ENCODE assay signal across 21 mouse cellular contexts in the genomic region with DNA sequence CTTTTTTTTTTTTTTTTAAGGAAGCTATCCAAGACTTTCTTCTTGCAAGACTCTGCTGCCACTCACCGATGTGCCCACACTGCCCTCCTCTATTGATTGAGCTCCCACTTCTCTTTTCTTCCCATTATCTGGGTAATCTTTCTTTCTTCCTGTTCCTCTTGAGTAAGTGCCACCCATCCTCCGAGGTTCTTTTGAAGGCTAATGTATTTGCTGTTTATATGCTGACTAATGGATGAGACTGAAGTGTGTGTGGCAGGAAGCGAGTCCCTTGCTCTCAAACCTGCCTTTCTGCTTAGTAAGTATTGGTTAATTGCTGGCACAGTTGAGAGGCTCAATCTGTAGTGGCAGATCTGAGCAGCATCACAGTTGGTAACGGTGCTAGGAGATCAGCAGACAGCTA.
A peak's percentile ranks its signal among the peaks of the same experiment; 100 is the strongest.
DNase-seq lines count a peak whose midpoint lies in the region; ATAC-seq and TF ChIP-seq lines count a peak whose summit lies in the region.
"Had no signal": no experiment of that assay in that cellular context is flagged by ENCODE, and none has a peak within 500 bp of the region (broad histone marks: within the 10 kb centered on the region; RNA-seq: fewer than 3 reads in every experiment).

No protein-coding gene starts in this region.

- TF ChIP-seq POLR2A in brain, embryonic 14.5 days (IDR thresholded peaks at IDR 0.05; ENCODE audit: borderline replicate concordance, extremely low read depth, insufficient read depth, insufficient read length, poor library complexity, severe bottlenecking) = no peak

- peaks cover 42% of the 10 kb centered on the region for H3K4me1 ChIP-seq in megakaryocyte, embryonic 14.5 days
- peaks cover 25% of the 10 kb centered on the region for H3K4me1 ChIP-seq in hindbrain, embryonic 13.5 days (replicated peaks)
- H3K4me1 ChIP-seq: liver, embryonic 15.5 days had no signal

- 64% methylated on average over 4 of the region's 4 CpGs for whole genome bisulfite sequencing in hindbrain, embryonic 13.5 days

- no peak overlapping the region for H3K9ac ChIP-seq in hindbrain, embryonic 13.5 days
- H3K9ac ChIP-seq: forebrain, postnatal 0 days; liver, embryonic 15.5 days; neural tube, embryonic 12.5 days had no signal

- peak overlapping the region; percentile 48 for H3K4me3 ChIP-seq in megakaryocyte, embryonic 14.5 days (replicated peaks)
- no peak overlapping the region for H3K4me3 ChIP-seq in hindbrain, embryonic 13.5 days
- H3K4me3 ChIP-seq: erythroblast, embryonic 14.5 days; gastrocnemius, adult 2 months; liver, embryonic 15.5 days; neural tube, embryonic 12.5 days had no signal

- H3K36me3 ChIP-seq in megakaryocyte, embryonic 14.5 days (replicated peaks; ENCODE audit: low read length) = no peaks in the 10 kb centered on the region
- no peaks in the 10 kb centered on the region for H3K36me3 ChIP-seq in hindbrain, embryonic 13.5 days
- H3K36me3 ChIP-seq: liver, embryonic 15.5 days; neural tube, embryonic 12.5 days had no signal

- no peaks in the 10 kb centered on the region for H3K9me3 ChIP-seq in megakaryocyte, embryonic 14.5 days
- H3K9me3 ChIP-seq in hindbrain, embryonic 13.5 days = no peaks in the 10 kb centered on the region
- H3K9me3 ChIP-seq: liver, embryonic 15.5 days; neural tube, embryonic 12.5 days had no signal

- H3K27me3 ChIP-seq in megakaryocyte, embryonic 14.5 days (replicated peaks) = peaks cover 11% of the 10 kb centered on the region
- H3K27me3 ChIP-seq in hindbrain, embryonic 13.5 days = no peaks in the 10 kb centered on the region; the same call in 1 of the 2 replicates
- H3K27me3 ChIP-seq: neural tube, embryonic 12.5 days had no signal

- H3K4me2 ChIP-seq in hindbrain, embryonic 13.5 days = no peak overlapping the region
- H3K4me2 ChIP-seq: heart, embryonic 11.5 days; liver, embryonic 15.5 days; neural tube, embryonic 12.5 days had no signal

- ATAC-seq in CD4-positive, CD25-positive, alpha-beta regulatory T cell, adult 4 months = peak; percentile 73
- no peak for ATAC-seq in hindbrain, embryonic 13.5 days (ENCODE audit: low FRiP score)
- ATAC-seq: forebrain, postnatal 0 days had no signal

- TF ChIP-seq CTCF in brain, embryonic 14.5 days (IDR thresholded peaks at IDR 0.05; ENCODE audit: borderline replicate concordance, extremely low read depth, insufficient read depth, insufficient read length) = no peak

- no peak overlapping the region for H3K27ac ChIP-seq in hindbrain, embryonic 13.5 days
- H3K27ac ChIP-seq: gastrocnemius, adult 2 months; liver, embryonic 15.5 days; macrophage; neural tube, embryonic 12.5 days; stomach, postnatal 0 days had no signal

- peak; percentile 49 for DNase-seq in CD4-positive helper T cell, adult 2 months (ENCODE audit: low read depth, low spot score)
- DNase-seq in brain, embryonic 14.5 days (ENCODE audit: low read depth) = peak; percentile 57
- DNase-seq in embryo, embryonic 10 days (ENCODE audit: low spot score) = no peak
- DNase-seq in cerebellum, adult 9-10 months = no peak
- DNase-seq: adrenal gland, adult 2 months; cerebellum, adult 11-12 months; cerebellum, postnatal 36 days; forebrain, postnatal 0 days; gastrocnemius, adult 2 months; kidney, adult 8-10 months; kidney, postnatal 36 days; layer of hippocampus, adult 9-11 months had no signal

Comparison
In these comparisons a context has a peak if more than half of its experiments do, and no peak if none do; other contexts are left out.
1. DNase-seq: peak in CD4-positive helper T cell, adult 2 months (single experiment) and brain, embryonic 14.5 days (single experiment); none in embryo, embryonic 10 days (single experiment) and cerebellum, adult 9-10 months (single experiment).